8 mouse cellular contexts compared by ENCODE assay signal in the genomic region with DNA sequence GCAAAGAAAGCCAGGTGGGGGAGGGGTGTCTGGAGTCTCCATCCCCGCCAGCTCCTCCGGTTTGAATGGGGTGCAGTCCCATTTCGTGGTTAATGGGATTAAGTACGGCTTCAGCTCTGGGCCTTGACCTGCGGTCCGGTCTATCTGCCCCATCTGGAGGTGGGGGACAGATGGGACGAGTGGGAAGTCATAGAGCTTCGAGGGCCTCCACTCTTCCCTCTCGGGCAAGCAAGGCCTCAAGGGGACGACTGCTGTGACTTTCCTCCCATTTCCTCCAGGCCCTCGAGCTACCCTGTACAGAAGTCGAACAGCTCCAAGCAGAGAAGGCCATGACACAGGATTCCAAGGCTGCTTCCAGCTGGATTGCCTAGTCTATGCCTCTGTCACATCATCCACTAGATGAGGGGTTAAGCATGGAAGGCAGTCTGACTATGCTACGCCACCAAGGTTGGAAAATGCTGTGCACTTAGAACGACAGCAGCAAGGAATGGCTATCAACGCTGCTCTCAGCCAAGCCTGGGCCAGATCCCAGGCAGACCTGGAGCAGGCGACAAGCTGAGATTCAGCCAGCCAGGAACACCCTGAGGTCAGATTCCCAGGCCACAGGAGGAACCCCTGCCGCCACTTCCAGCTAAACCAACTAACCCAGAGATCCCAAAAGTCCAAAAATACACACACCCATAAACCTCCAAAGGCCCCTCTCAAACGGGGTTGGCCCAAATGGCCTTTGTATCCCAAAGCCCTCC. TPM values are rescaled to one million over a fixed set of nuclear protein-coding genes. Genes with fewer than 3 reads are reported as not detected.
DNase-seq lines count a peak whose midpoint lies in the region; ATAC-seq and TF ChIP-seq lines count a peak whose summit lies in the region.

No protein-coding gene starts in this region.

- peak overlapping the region; percentile 100 for H3K9ac ChIP-seq in forebrain, embryonic 11.5 days (ENCODE audit: low read length)
- peak overlapping the region; percentile 100 for H3K9ac ChIP-seq in midbrain, embryonic 11.5 days (ENCODE audit: low read length)

- TF ChIP-seq CTCF in E14TG2a.4 (conservative IDR thresholded peaks at IDR 0.05; ENCODE audit: low read length): no peak
- no peak for TF ChIP-seq CTCF in thymus, adult 2 months (IDR thresholded peaks at IDR 0.05; ENCODE audit: borderline replicate concordance, control insufficient read depth, extremely low read depth, insufficient read depth, low read length, poor library complexity)

- no peaks in the 10 kb centered on the region for H3K36me3 ChIP-seq in E14TG2a.4 (ENCODE audit: insufficient read depth, low read length)
- peaks cover 3% of the 10 kb centered on the region for H3K36me3 ChIP-seq in forebrain, embryonic 11.5 days (ENCODE audit: control insufficient read depth, insufficient read depth, low read length)
- 0 out of 2 replicates have a peak, but pooled peaks cover 2% of the 10 kb centered on the region for H3K36me3 ChIP-seq in midbrain, embryonic 11.5 days (ENCODE audit: control insufficient read depth, insufficient read depth, low read length)
- no peaks in the 10 kb centered on the region for H3K36me3 ChIP-seq in thymus, adult 2 months (ENCODE audit: control insufficient read depth, insufficient read depth, low read length)

- 1% methylated on average over 18 of the region's 18 CpGs for WGBS in forebrain, embryonic 11.5 days
- WGBS in large intestine, adult 2 months: 10% methylated on average over 18 of the region's 18 CpGs
- WGBS in midbrain, embryonic 11.5 days: 1% methylated on average over 18 of the region's 18 CpGs
- WGBS in thymus, adult 2 months: 85% methylated on average over 18 of the region's 18 CpGs

- TF ChIP-seq POLR2A in thymus, adult 2 months (IDR thresholded peaks at IDR 0.05; ENCODE audit: control insufficient read depth, extremely low read depth, insufficient read depth, low read length, poor library complexity): no peak

- ATAC-seq in forebrain, embryonic 11.5 days (replicated peaks; ENCODE audit: low FRiP score): no peak
- peak; percentile 10; the same call in 1 of the 2 replicates for ATAC-seq in midbrain, embryonic 11.5 days (ENCODE audit: low FRiP score)

- intact Hi-C loops in heart, postnatal 14 days (cut with DNase I): loop anchor here (2.0 kb wide), 1 partner anchor 38 kb away; no protein-coding TSS in a partner anchor

- peak overlapping the region; percentile 96 for H3K4me2 ChIP-seq in forebrain, embryonic 11.5 days (ENCODE audit: low read depth, low read length, severe bottlenecking)
- peak overlapping the region; percentile 90 for H3K4me2 ChIP-seq in midbrain, embryonic 11.5 days

- H3K9me3 ChIP-seq in E14TG2a.4 (ENCODE audit: low read length): peaks cover 10% of the 10 kb centered on the region
- H3K9me3 ChIP-seq in forebrain, embryonic 11.5 days (ENCODE audit: control insufficient read depth, low read length): no peaks in the 10 kb centered on the region
- H3K9me3 ChIP-seq in midbrain, embryonic 11.5 days (ENCODE audit: control insufficient read depth, low read length): no peaks in the 10 kb centered on the region

- H3K4me1 ChIP-seq in E14TG2a.4 (replicated peaks; ENCODE audit: low read depth, low read length): peaks cover 74% of the 10 kb centered on the region
- peaks cover 23% of the 10 kb centered on the region for H3K4me1 ChIP-seq in forebrain, embryonic 11.5 days (replicated peaks; ENCODE audit: control insufficient read depth, insufficient read depth, low read length)
- peaks cover 39% of the 10 kb centered on the region for H3K4me1 ChIP-seq in midbrain, embryonic 11.5 days (ENCODE audit: control insufficient read depth, insufficient read depth, low read length)
- H3K4me1 ChIP-seq in thymus, adult 2 months (replicated peaks; ENCODE audit: control insufficient read depth, insufficient read depth, low read length): peaks cover 18% of the 10 kb centered on the region

- H3K4me3 ChIP-seq in E14TG2a.4 (replicated peaks; ENCODE audit: low read length): peak overlapping the region; percentile 87
- peak overlapping the region; percentile 87 for H3K4me3 ChIP-seq in forebrain, embryonic 11.5 days (ENCODE audit: low read depth, low read length)
- peak overlapping the region; percentile 97 for H3K4me3 ChIP-seq in midbrain, embryonic 11.5 days (ENCODE audit: low read depth, low read length)
- no peak overlapping the region for H3K4me3 ChIP-seq in thymus, adult 2 months (ENCODE audit: control insufficient read depth, insufficient read depth, low read length)

- peaks cover 60% of the 10 kb centered on the region for H3K27me3 ChIP-seq in E14TG2a.4 (ENCODE audit: insufficient read depth, low read length)
- no peaks in the 10 kb centered on the region for H3K27me3 ChIP-seq in forebrain, embryonic 11.5 days (ENCODE audit: control insufficient read depth, insufficient read depth, low read length)
- H3K27me3 ChIP-seq in midbrain, embryonic 11.5 days (ENCODE audit: control insufficient read depth, insufficient read depth, low read length): no peaks in the 10 kb centered on the region
- H3K27me3 ChIP-seq in thymus, adult 2 months (ENCODE audit: control insufficient read depth, insufficient read depth, low read length): peaks cover 31% of the 10 kb centered on the region

- H3K27ac ChIP-seq in forebrain, embryonic 11.5 days (ENCODE audit: low read depth, low read length): peak overlapping the region; percentile 100
- peak overlapping the region; percentile 100 for H3K27ac ChIP-seq in midbrain, embryonic 11.5 days (ENCODE audit: low read depth, low read length)
- no peak overlapping the region for H3K27ac ChIP-seq in thymus, adult 2 months (ENCODE audit: control insufficient read depth, insufficient read depth, low read length)

- DNase-seq in adrenal gland, postnatal 14 days: peak; percentile 60
- DNase-seq in forebrain, embryonic 11.5 days (ENCODE audit: low spot score): peak; percentile 70
- DNase-seq in heart, postnatal 14 days: peak; percentile 65 to 73
- peak; percentile 28 for DNase-seq in large intestine, adult 2 months (ENCODE audit: low read depth, low spot score)
- peak; percentile 96 for DNase-seq in midbrain, embryonic 11.5 days (ENCODE audit: low spot score, missing footprints)
- no peak for DNase-seq in thymus, adult 2 months
- DNase-seq in thymus, postnatal 0 days (ENCODE audit: low spot score): no peak

RNA-seq across cellular contexts. Expression of a gene that starts 4.3 kb away (rescaled TPM):
- 86.0 and 91.0 TPM in 2 replicates for total RNA-seq in adrenal gland, postnatal 14 days (2021)
- 55.2 and 55.7 TPM in 2 replicates for polyA plus RNA-seq in forebrain, embryonic 11.5 days (2014; fragmentation: Nextera tagmentation; extraction: Ambion mirVana)
- 10 to 100 TPM; 75.6 to 83.8 TPM for total RNA-seq in heart, postnatal 14 days (2021)
- 15.3 and 31.8 TPM in 2 replicates for polyA plus RNA-seq in large intestine, adult 2 months (2012; rRNA removed)
- 26.9 and 27.4 TPM in 2 replicates for polyA plus RNA-seq in midbrain, embryonic 11.5 days (2014; fragmentation: Nextera tagmentation; extraction: Ambion mirVana)
- polyA plus RNA-seq in thymus, adult 2 months (2012; rRNA removed): 48.6 and 56.9 TPM in 2 replicates
- 6.9 and 9.6 TPM in 2 replicates for polyA plus RNA-seq in thymus, postnatal 0 days (2015; fragmentation: Nextera tagmentation; extraction: Ambion mirVana)

Comparison
In these comparisons a context has a peak if more than half of its experiments do, and no peak if none do; other contexts are left out.
1. DNase-seq: peak in adrenal gland, postnatal 14 days (single experiment), forebrain, embryonic 11.5 days (single experiment), heart, postnatal 14 days (2 of 2), large intestine, adult 2 months (single experiment) and midbrain, embryonic 11.5 days (single experiment); none in thymus, adult 2 months (single experiment) and thymus, postnatal 0 days (single experiment).